Mouse (Mus musculus): ENCODE results near the gene Ltbp2.

DNA sequence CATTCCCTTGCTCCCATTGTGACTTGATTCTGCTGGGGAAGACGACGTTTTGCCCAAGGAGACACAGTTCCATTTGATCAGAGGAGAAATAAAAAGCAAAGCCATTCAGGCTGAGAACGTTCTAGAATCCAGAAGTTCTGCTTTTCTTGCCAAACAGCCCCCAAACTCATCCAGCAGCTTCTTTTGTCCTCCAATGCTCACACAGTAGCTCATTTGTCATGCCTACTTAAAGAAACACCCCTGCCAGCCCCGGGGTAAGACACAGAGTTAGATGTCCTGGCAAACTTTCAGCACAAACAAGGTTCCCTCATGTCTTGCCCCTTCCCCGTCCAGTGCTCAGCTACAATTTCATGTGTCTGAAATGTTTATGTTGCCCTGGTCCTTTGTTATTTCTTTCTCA lies 52.1 kb downstream of the Ltbp2 start:
- TF ChIP-seq CTCF (IDR thresholded peaks at IDR 0.05; ENCODE audit: borderline replicate concordance, insufficient read depth, low read length) = no peak
- TF ChIP-seq POLR2A (IDR thresholded peaks at IDR 0.05; ENCODE audit: low read depth, low read length) = no peak
